ENCODE assay signal across 11 mouse cellular contexts in the genomic region with DNA sequence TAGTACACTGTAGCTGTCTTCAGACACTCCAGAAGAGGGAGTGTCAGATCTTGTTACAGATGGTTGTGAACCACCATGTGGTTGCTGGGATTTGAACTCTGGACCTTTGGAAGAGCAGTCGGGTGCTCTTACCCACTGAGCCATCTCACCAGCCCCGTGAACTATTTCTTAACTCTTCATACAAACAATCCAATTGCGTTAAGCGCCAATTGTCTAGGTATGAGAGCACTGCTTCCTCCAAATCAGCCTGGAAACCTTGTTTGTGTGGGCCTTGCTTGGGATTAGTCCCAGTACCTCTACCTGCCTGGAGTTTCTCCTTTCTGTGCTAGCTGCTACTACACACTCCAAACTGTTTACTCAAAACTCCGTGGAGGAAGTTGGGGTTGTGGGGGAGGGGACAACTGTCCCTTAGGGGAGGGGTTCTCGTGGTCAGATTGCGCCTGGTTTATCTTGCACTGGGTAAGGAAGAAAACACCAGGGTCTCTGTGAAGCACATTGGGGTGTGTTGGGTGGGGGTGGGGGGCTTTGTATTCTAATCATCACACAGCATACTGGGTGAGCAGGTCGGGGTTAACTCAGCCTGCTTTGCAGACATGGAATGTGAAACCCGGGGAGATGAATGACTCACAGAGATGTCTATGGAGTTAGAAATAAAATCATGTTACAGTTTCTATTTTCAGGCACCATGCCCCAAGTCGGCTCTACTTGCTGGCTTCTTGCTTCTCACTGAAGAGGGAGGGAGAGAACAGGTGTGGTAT. TPM values are rescaled to one million over a fixed set of nuclear protein-coding genes. Genes with fewer than 3 reads are reported as not detected.
A peak's percentile ranks its signal among the peaks of the same experiment; 100 is the strongest.
DNase-seq lines count a peak whose midpoint lies in the region; ATAC-seq and TF ChIP-seq lines count a peak whose summit lies in the region.
"Had no signal": no experiment of that assay in that cellular context is flagged by ENCODE, and none has a peak within 500 bp of the region (broad histone marks: within the 10 kb centered on the region; RNA-seq: fewer than 3 reads in every experiment).

No protein-coding gene starts in this region.

- ATAC-seq in heart, embryonic 16.5 days (replicated peaks; ENCODE audit: extremely low read depth, insufficient read depth, low FRiP score): no peak
- ATAC-seq in heart, embryonic 11.5 days (replicated peaks; ENCODE audit: insufficient number of reproducible peaks, low FRiP score, low TSS enrichment): no peak
- ATAC-seq in erythroid progenitor cell, adult 5-6 weeks (replicated peaks; ENCODE audit: low FRiP score, poor library complexity, severe bottlenecking): no peak
- ATAC-seq: Patski had no signal

- no peak for TF ChIP-seq CTCF in bone marrow, adult 2 months (IDR thresholded peaks at IDR 0.05; ENCODE audit: control insufficient read depth, insufficient read depth, low read length)

- H3K4me3 ChIP-seq in heart, embryonic 16.5 days (ENCODE audit: low read length): no peak overlapping the region
- no peak overlapping the region for H3K4me3 ChIP-seq in heart, embryonic 11.5 days (ENCODE audit: low read depth, low read length)
- H3K4me3 ChIP-seq in bone marrow, adult 2 months (replicated peaks; ENCODE audit: control insufficient read depth, low read depth, low read length): no peak overlapping the region
- H3K4me3 ChIP-seq in macrophage (ENCODE audit: inconsistent target): no peak overlapping the region
- H3K4me3 ChIP-seq: forebrain, embryonic 12.5 days; midbrain, embryonic 12.5 days had no signal

- H3K9me3 ChIP-seq in heart, embryonic 16.5 days (replicated peaks; ENCODE audit: control insufficient read depth, low read length): no peaks in the 10 kb centered on the region
- H3K9me3 ChIP-seq in heart, embryonic 11.5 days (replicated peaks; ENCODE audit: control insufficient read depth, low read length): no peaks in the 10 kb centered on the region
- H3K9me3 ChIP-seq: forebrain, embryonic 12.5 days; midbrain, embryonic 12.5 days had no signal

- DNase-seq in 416B (ENCODE audit: low read depth): peak; percentile 44
- no peak for DNase-seq in left cerebral cortex, adult 18-20 months (ENCODE audit: low spot score in 2 of 2)
- DNase-seq: heart, postnatal 36 days had no signal

- no peak overlapping the region; the same call in 1 of the 2 replicates for H3K4me2 ChIP-seq in heart, embryonic 16.5 days (ENCODE audit: low read depth, low read length)
- H3K4me2 ChIP-seq in heart, embryonic 11.5 days: no peak overlapping the region
- H3K4me2 ChIP-seq: forebrain, embryonic 12.5 days; midbrain, embryonic 12.5 days had no signal

- H3K9ac ChIP-seq in heart, embryonic 16.5 days (ENCODE audit: low read length): no peak overlapping the region
- H3K9ac ChIP-seq in heart, embryonic 11.5 days (ENCODE audit: low read depth, low read length): no peak overlapping the region
- H3K9ac ChIP-seq: forebrain, embryonic 12.5 days; midbrain, embryonic 12.5 days had no signal

- no peaks in the 10 kb centered on the region for H3K27me3 ChIP-seq in heart, embryonic 16.5 days (ENCODE audit: control insufficient read depth, insufficient read depth, low read length)
- no peaks in the 10 kb centered on the region for H3K27me3 ChIP-seq in heart, embryonic 11.5 days (ENCODE audit: control insufficient read depth, insufficient read depth, low read length)
- H3K27me3 ChIP-seq: Patski had no signal

- H3K36me3 ChIP-seq in heart, embryonic 16.5 days (ENCODE audit: control insufficient read depth, insufficient read depth): no peaks in the 10 kb centered on the region
- no peaks in the 10 kb centered on the region for H3K36me3 ChIP-seq in heart, embryonic 11.5 days (ENCODE audit: control insufficient read depth, insufficient read depth, low read length)
- no peaks in the 10 kb centered on the region for H3K36me3 ChIP-seq in macrophage (ENCODE audit: inconsistent target)
- H3K36me3 ChIP-seq: forebrain, embryonic 12.5 days; midbrain, embryonic 12.5 days had no signal

- WGBS in heart, embryonic 16.5 days: 36% methylated on average over 10 of the region's 10 CpGs
- 34% methylated on average over 10 of the region's 10 CpGs for WGBS in heart, embryonic 11.5 days (ENCODE audit: insufficient replicate concordance)
- 13% methylated on average over 10 of the region's 10 CpGs for WGBS in bone marrow, adult 2 months
- WGBS in macrophage (ENCODE audit: missing documents): 27% methylated on average over 8 of the region's 10 CpGs

- no peak for TF ChIP-seq POLR2A in bone marrow, adult 2 months (IDR thresholded peaks at IDR 0.05; ENCODE audit: borderline replicate concordance, control insufficient read depth, low read depth, low read length)

- H3K79me2 ChIP-seq in macrophage (ENCODE audit: inconsistent target): peaks cover 14% of the 10 kb centered on the region; the same call in 1 of the 2 replicates

- peaks cover 24% of the 10 kb centered on the region for H3K4me1 ChIP-seq in heart, embryonic 16.5 days (ENCODE audit: control insufficient read depth, insufficient read depth, low read length)
- peaks cover 8% of the 10 kb centered on the region for H3K4me1 ChIP-seq in heart, embryonic 11.5 days (ENCODE audit: control insufficient read depth, insufficient read depth, low read length)
- peaks cover 11% of the 10 kb centered on the region for H3K4me1 ChIP-seq in bone marrow, adult 2 months (ENCODE audit: control insufficient read depth, insufficient read depth, low read length)

- H3K27ac ChIP-seq in heart, embryonic 16.5 days (ENCODE audit: low read length): peak overlapping the region; percentile 51
- no peak overlapping the region for H3K27ac ChIP-seq in heart, embryonic 11.5 days (ENCODE audit: low read depth, low read length)
- peak overlapping the region; percentile 65; the same call in 1 of the 2 replicates for H3K27ac ChIP-seq in bone marrow, adult 2 months (ENCODE audit: control insufficient read depth, insufficient read depth, low read depth, low read length, poor library complexity)
- H3K27ac ChIP-seq in macrophage: peak overlapping the region; percentile 73
- H3K27ac ChIP-seq: forebrain, embryonic 12.5 days; midbrain, embryonic 12.5 days had no signal

RNA-seq across cellular contexts. Expression of a gene that starts 2.9 kb away (rescaled TPM):
- polyA plus RNA-seq in heart, embryonic 16.5 days (2015; fragmentation: Nextera tagmentation; extraction: Ambion mirVana): 11.4 and 14.6 TPM in 2 replicates
- polyA plus RNA-seq in heart, embryonic 11.5 days (2014; fragmentation: Nextera tagmentation; extraction: Ambion mirVana): 4.8 and 6.2 TPM in 2 replicates
- 1.4 and 7.2 TPM in 2 replicates for polyA plus RNA-seq in bone marrow, adult 2 months (2011; ENCODE audit: insufficient read depth, insufficient read length, low replicate concordance, missing spikeins)
- 10 to 100 TPM in 10 of 26 experiments, 1 to 10 TPM in 16; 1.4 to 23.8 (median 6.3) TPM for total RNA-seq in macrophage (2018; cell fraction: chromatin; rRNA removed)
- 10 to 100 TPM; 11.4 to 32.2 (median 18.9) TPM for total RNA-seq in macrophage (2018; cell fraction: cytosol; rRNA removed)
- total RNA-seq in macrophage (2018; cell fraction: nucleus; rRNA removed): 10 to 100 TPM in 25 of 26 experiments, 1 to 10 TPM in 1; 7.6 to 43.4 (median 25.0) TPM
- 19.3 to 30.3 TPM (median 22.0 TPM) in 3 replicates for polyA plus RNA-seq in macrophage (2018)
- total RNA-seq in left cerebral cortex, adult 18-20 months (2021): 10 to 100 TPM; 11.2 to 11.5 TPM
- 2.5 TPM in 2 replicates for total RNA-seq in erythroid progenitor cell, adult 5-6 weeks (2015; ENCODE audit: low replicate concordance)
- 3.2 and 11.8 TPM in 2 replicates for total RNA-seq in erythroid progenitor cell, adult 5-6 weeks (2017; ENCODE audit: low replicate concordance)

RNA-seq across cellular contexts. Expression of a gene that starts 56.9 kb away (rescaled TPM):
- 10.5 and 12.4 TPM in 2 replicates for polyA plus RNA-seq in heart, embryonic 16.5 days (2015; fragmentation: Nextera tagmentation; extraction: Ambion mirVana)
- 4.7 and 5.6 TPM in 2 replicates for polyA plus RNA-seq in heart, embryonic 11.5 days (2014; fragmentation: Nextera tagmentation; extraction: Ambion mirVana)
- polyA plus RNA-seq in bone marrow, adult 2 months (2011; ENCODE audit: insufficient read depth, insufficient read length, low replicate concordance, missing spikeins): 1.8 and 3.9 TPM in 2 replicates
- total RNA-seq in macrophage (2018; cell fraction: chromatin; rRNA removed): 100 to 1,000 TPM in 1 of 26 experiments, 10 to 100 TPM in 2, 1 to 10 TPM in 12, under 1 TPM in 9, not detected in 2; 0.40 to 117 (median 1.9) TPM
- total RNA-seq in macrophage (2018; cell fraction: cytosol; rRNA removed): 10 to 100 TPM in 1 of 26 experiments, 1 to 10 TPM in 1, under 1 TPM in 24; 0.14 to 13.2 (median 0.43) TPM
- total RNA-seq in macrophage (2018; cell fraction: nucleus; rRNA removed): 10 to 100 TPM in 2 of 26 experiments, 1 to 10 TPM in 8, under 1 TPM in 11, not detected in 5; 0.17 to 64.0 (median 0.77) TPM
- polyA plus RNA-seq in macrophage (2018): 0.23 to 1.8 TPM (median 1.5 TPM) in 3 replicates
- total RNA-seq in left cerebral cortex, adult 18-20 months (2021): 10 to 100 TPM; 11.1 to 13.8 TPM
- total RNA-seq in erythroid progenitor cell, adult 5-6 weeks (2015; ENCODE audit: low replicate concordance): 0.72 TPM in 1 of 2 replicates, not detected in the other
- total RNA-seq in erythroid progenitor cell, adult 5-6 weeks (2017; ENCODE audit: low replicate concordance): not detected in 2 replicates
